Comparison of ENCODE assay signal across 13 mouse cellular contexts in genomic region chr5:8164773-8165172, GRCm38 (mm10).
DNase-seq lines count a peak whose midpoint lies in the region; ATAC-seq and TF ChIP-seq lines count a peak whose summit lies in the region.
"Had no signal": no experiment of that assay in that cellular context is flagged by ENCODE, and none has a peak within 500 bp of the region (broad histone marks: within the 10 kb centered on the region; RNA-seq: fewer than 3 reads in every experiment).

No protein-coding gene starts in this region.

- H3K4me1 ChIP-seq in cerebellum, adult 2 months (ENCODE audit: control insufficient read depth, insufficient read depth, low read length): no peaks in the 10 kb centered on the region; the same call in 1 of the 2 replicates
- H3K4me1 ChIP-seq: embryonic facial prominence, embryonic 13.5 days had no signal

- no peak overlapping the region for H3K4me3 ChIP-seq in cerebellum, adult 2 months (replicated peaks; ENCODE audit: insufficient read depth, low read depth, low read length)
- H3K4me3 ChIP-seq: embryonic facial prominence, embryonic 13.5 days had no signal

- ATAC-seq in CD4-positive, CD25-positive, alpha-beta regulatory T cell, adult 4 months: no peak

- no peaks in the 10 kb centered on the region for H3K27me3 ChIP-seq in cerebellum, adult 2 months (ENCODE audit: control insufficient read depth, insufficient read depth, low read length)
- H3K27me3 ChIP-seq: embryonic facial prominence, embryonic 13.5 days had no signal

- WGBS in cerebellum, adult 2 months: 40% methylated on average over 4 of the region's 4 CpGs

- H3K27ac ChIP-seq in cerebellum, adult 2 months (ENCODE audit: insufficient read depth, low read length): no peak overlapping the region
- H3K27ac ChIP-seq: embryonic facial prominence, embryonic 13.5 days had no signal

- TF ChIP-seq CTCF in cerebellum, adult 2 months (IDR thresholded peaks at IDR 0.05; ENCODE audit: borderline replicate concordance, insufficient read depth, low read depth, low read length): peak; percentile 31; the same call in 1 of the 2 replicates
- 0 out of 2 replicates have a peak, but pooled peaks have one; percentile 9 for TF ChIP-seq CTCF in brain, embryonic 14.5 days (IDR thresholded peaks at IDR 0.05; ENCODE audit: borderline replicate concordance, extremely low read depth, insufficient read depth, insufficient read length)

- DNase-seq in cerebellum, adult 2 months: peak in 1 of 2 experiments; percentile 42
- DNase-seq in cerebellum, postnatal 14 days: no peak
- DNase-seq in kidney, adult 9 months: peak; percentile 19
- no peak for DNase-seq in kidney, adult 11 months
- peak; percentile 71 for DNase-seq in 3T3-L1 (ENCODE audit: low read depth, low spot score)
- peak; percentile 33 for DNase-seq in brain, embryonic 14.5 days (ENCODE audit: low read depth)
- no peak for DNase-seq in ovary, adult 18-20 months (ENCODE audit: low spot score)
- DNase-seq: B cell, adult 2 months; gastrocnemius, postnatal 36 days; kidney, postnatal 36 days; lung, postnatal 4 days had no signal

- no peak for TF ChIP-seq POLR2A in cerebellum, adult 2 months (IDR thresholded peaks at IDR 0.05; ENCODE audit: borderline replicate concordance, insufficient read depth, low read length)
- TF ChIP-seq POLR2A in brain, embryonic 14.5 days (IDR thresholded peaks at IDR 0.05; ENCODE audit: borderline replicate concordance, extremely low read depth, insufficient read depth, insufficient read length, poor library complexity, severe bottlenecking): no peak

Comparison
In these comparisons a context has a peak if more than half of its experiments do, and no peak if none do; other contexts are left out.
1. DNase-seq: peak in kidney, adult 9 months (single experiment), 3T3-L1 (single experiment) and brain, embryonic 14.5 days (single experiment); none in cerebellum, postnatal 14 days (0 of 2), kidney, adult 11 months (single experiment) and ovary, adult 18-20 months (single experiment).